Comparison of ENCODE assay signal across 34 mouse cellular contexts in the genomic region with DNA sequence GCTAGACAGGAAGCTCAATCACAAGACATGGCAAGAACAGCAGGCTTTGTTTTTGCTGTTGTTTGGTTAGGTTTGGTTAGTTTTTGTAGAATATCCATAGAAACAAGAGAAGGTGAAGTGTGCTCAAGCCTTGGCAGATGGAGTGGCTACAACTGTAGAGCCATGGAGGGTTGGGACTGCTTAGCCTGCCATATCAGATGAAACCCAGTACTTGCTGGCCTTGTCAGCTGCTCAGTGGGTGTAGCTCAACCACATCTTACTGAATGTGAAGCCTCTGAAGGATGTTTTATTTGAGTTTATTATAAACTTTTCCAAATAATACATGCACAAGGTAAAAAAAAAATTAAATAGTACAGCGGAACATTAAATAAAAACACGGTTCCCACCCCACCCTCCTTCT.
"Had no signal": no experiment of that assay in that cellular context is flagged by ENCODE, and none has a peak within 500 bp of the region (broad histone marks: within the 10 kb centered on the region; RNA-seq: fewer than 3 reads in every experiment).

No protein-coding gene starts in this region.

- ATAC-seq: hindbrain, embryonic 16.5 days; hindbrain, postnatal 0 days; inflammation-experienced regulatory T-cells, adult 6 months; intestine, embryonic 15.5 days; intestine, embryonic 16.5 days; intestine, postnatal 0 days had no signal

- DNase-seq: heart, postnatal 10 days; heart, postnatal 14 days; heart, postnatal 36 days; heart, postnatal 4 days; kidney, adult 11 months; kidney, adult 18-20 months; kidney, adult 2 months; kidney, adult 8-10 months; kidney, adult 9 months; kidney, postnatal 14 days; kidney, postnatal 25 days; kidney, postnatal 36 days; kidney, postnatal 4 days; layer of hippocampus, adult 9-11 months; layer of hippocampus, postnatal 36 days had no signal

- H3K27me3 ChIP-seq: heart, embryonic 12.5 days; heart, embryonic 13.5 days; heart, embryonic 15.5 days; hindbrain, embryonic 12.5 days; hindbrain, embryonic 13.5 days; hindbrain, embryonic 15.5 days; intestine, embryonic 15.5 days; kidney, embryonic 15.5 days had no signal

- H3K4me2 ChIP-seq: heart, embryonic 11.5 days; heart, embryonic 12.5 days; heart, embryonic 13.5 days; heart, embryonic 15.5 days; hindbrain, embryonic 12.5 days; hindbrain, embryonic 13.5 days; hindbrain, embryonic 14.5 days; hindbrain, embryonic 15.5 days; intestine, embryonic 15.5 days; kidney, embryonic 15.5 days had no signal

- H3K4me3 ChIP-seq: heart, embryonic 10.5 days; heart, embryonic 12.5 days; heart, embryonic 13.5 days; heart, embryonic 15.5 days; hindbrain, embryonic 10.5 days; hindbrain, embryonic 12.5 days; hindbrain, embryonic 13.5 days; hindbrain, embryonic 15.5 days; intestine, embryonic 15.5 days; kidney, embryonic 15.5 days; layer of hippocampus, adult 2 months; left cerebral cortex, adult 2 months had no signal
